8 mouse cellular contexts compared by ENCODE assay signal in the genomic region with DNA sequence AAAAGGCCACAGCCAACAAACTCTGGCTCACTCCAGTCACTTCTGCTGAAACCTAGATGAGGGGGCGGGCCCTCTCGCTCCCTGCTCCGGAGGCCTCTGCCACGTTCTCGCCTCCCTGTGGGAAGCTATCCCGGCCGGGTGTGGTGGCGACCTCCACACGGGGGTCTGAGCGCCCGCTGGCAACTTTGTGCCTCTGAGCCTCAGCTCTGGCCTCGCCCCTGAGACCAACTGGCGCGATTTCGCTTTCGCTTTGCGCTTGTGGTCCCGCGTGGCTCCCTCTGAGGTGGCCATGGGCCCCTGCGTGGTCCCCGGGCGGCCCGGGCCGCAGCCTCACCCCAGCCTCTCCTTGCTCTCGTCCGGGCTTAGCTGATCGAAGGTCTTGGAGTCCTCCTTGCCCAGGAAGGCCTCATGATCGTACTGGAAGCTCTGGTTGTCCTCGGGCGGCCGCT. TPM values are rescaled to one million over a fixed set of nuclear protein-coding genes. Genes with fewer than 3 reads are reported as not detected.
DNase-seq lines count a peak whose midpoint lies in the region; ATAC-seq lines count a peak whose summit lies in the region.

No protein-coding gene starts in this region.

- no peaks in the 10 kb centered on the region for H3K27me3 ChIP-seq in forebrain, embryonic 11.5 days (ENCODE audit: control insufficient read depth, insufficient read depth, low read length)
- H3K27me3 ChIP-seq in hindbrain, embryonic 13.5 days = peaks cover 18% of the 10 kb centered on the region
- H3K27me3 ChIP-seq in midbrain, embryonic 16.5 days (ENCODE audit: control insufficient read depth, insufficient read depth, low read depth, low read length) = peaks cover 7% of the 10 kb centered on the region

- under 1% methylated on average over 31 of the region's 31 CpGs for WGBS in forebrain, embryonic 11.5 days
- WGBS in hindbrain, embryonic 13.5 days = under 1% methylated on average over 31 of the region's 31 CpGs
- WGBS in midbrain, embryonic 16.5 days = under 1% methylated on average over 31 of the region's 31 CpGs

- H3K36me3 ChIP-seq in forebrain, embryonic 11.5 days (ENCODE audit: control insufficient read depth, insufficient read depth, low read length) = no peaks in the 10 kb centered on the region
- no peaks in the 10 kb centered on the region for H3K36me3 ChIP-seq in hindbrain, embryonic 13.5 days
- H3K36me3 ChIP-seq in midbrain, embryonic 16.5 days (ENCODE audit: control insufficient read depth, insufficient read depth, low read length) = no peaks in the 10 kb centered on the region

- peak overlapping the region; percentile 79 for H3K27ac ChIP-seq in forebrain, embryonic 11.5 days (ENCODE audit: low read depth, low read length)
- H3K27ac ChIP-seq in hindbrain, embryonic 13.5 days = peak overlapping the region; percentile 84
- peak overlapping the region; percentile 61; the same call in 1 of the 2 replicates for H3K27ac ChIP-seq in midbrain, embryonic 16.5 days (ENCODE audit: low read length)

- H3K9me3 ChIP-seq in forebrain, embryonic 11.5 days (ENCODE audit: control insufficient read depth, low read length) = no peaks in the 10 kb centered on the region
- H3K9me3 ChIP-seq in hindbrain, embryonic 13.5 days = no peaks in the 10 kb centered on the region
- H3K9me3 ChIP-seq in midbrain, embryonic 16.5 days (replicated peaks; ENCODE audit: control insufficient read depth, low read length, poor library complexity, severe bottlenecking) = no peaks in the 10 kb centered on the region

- peak overlapping the region; percentile 90 for H3K9ac ChIP-seq in forebrain, embryonic 11.5 days (ENCODE audit: low read length)
- peak overlapping the region; percentile 83 for H3K9ac ChIP-seq in hindbrain, embryonic 13.5 days
- peak overlapping the region; percentile 74 for H3K9ac ChIP-seq in midbrain, embryonic 16.5 days (ENCODE audit: low read depth, low read length)

- peak; percentile 72 for DNase-seq in embryo, embryonic 11 days
- no peak for DNase-seq in embryo, embryonic 10 days (ENCODE audit: low spot score)
- DNase-seq in R1 (ENCODE audit: low read depth, low spot score) (peak; percentile 59), liver (peak; percentile 52)
- DNase-seq in forebrain, embryonic 11.5 days (ENCODE audit: low spot score) = peak; percentile 80
- DNase-seq in thymus, postnatal 25 days = peak; percentile 38

- H3K4me3 ChIP-seq in forebrain, embryonic 11.5 days (ENCODE audit: low read depth, low read length) = peak overlapping the region; percentile 67
- peak overlapping the region; percentile 69 for H3K4me3 ChIP-seq in hindbrain, embryonic 13.5 days
- H3K4me3 ChIP-seq in midbrain, embryonic 16.5 days (ENCODE audit: low read depth, low read length) = peak overlapping the region; percentile 68

- H3K4me1 ChIP-seq in forebrain, embryonic 11.5 days (replicated peaks; ENCODE audit: control insufficient read depth, insufficient read depth, low read length) = peaks cover 7% of the 10 kb centered on the region; the same call in 1 of the 2 replicates
- peaks cover 31% of the 10 kb centered on the region for H3K4me1 ChIP-seq in hindbrain, embryonic 13.5 days (replicated peaks)
- H3K4me1 ChIP-seq in midbrain, embryonic 16.5 days (ENCODE audit: control insufficient read depth, insufficient read depth, low read length) = peaks cover 4% of the 10 kb centered on the region

- peak overlapping the region; percentile 89 for H3K4me2 ChIP-seq in forebrain, embryonic 11.5 days (ENCODE audit: low read depth, low read length, severe bottlenecking)
- H3K4me2 ChIP-seq in hindbrain, embryonic 13.5 days = peak overlapping the region; percentile 98
- H3K4me2 ChIP-seq in midbrain, embryonic 16.5 days (ENCODE audit: low read length) = peak overlapping the region; percentile 98

- peak; percentile 53 for ATAC-seq in forebrain, embryonic 11.5 days (replicated peaks; ENCODE audit: low FRiP score)
- peak; percentile 76; the same call in 1 of the 2 replicates for ATAC-seq in hindbrain, embryonic 13.5 days (ENCODE audit: low FRiP score)
- peak; percentile 64 for ATAC-seq in midbrain, embryonic 16.5 days

RNA-seq across cellular contexts. Expression of gene Rcn1, which starts 0.5 kb away (rescaled TPM):
- polyA plus RNA-seq in forebrain, embryonic 11.5 days (2014; fragmentation: Nextera tagmentation; extraction: Ambion mirVana) = 116 and 120 TPM in 2 replicates
- polyA plus RNA-seq in hindbrain, embryonic 13.5 days (2015; fragmentation: Nextera tagmentation; extraction: Ambion mirVana) = 72.3 and 76.3 TPM in 2 replicates
- polyA plus RNA-seq in midbrain, embryonic 16.5 days (2015; fragmentation: Nextera tagmentation; extraction: Ambion mirVana) = 63.8 and 65.7 TPM in 2 replicates
